Mouse (Mus musculus) 3134 (cell line): ENCODE data around the gene Nacc1.
A peak's percentile ranks its signal among the peaks of the same experiment; 100 is the strongest.
"Not testable (repeated sequence)": the region's sequence is repeated elsewhere in the genome, so short reads cannot be mapped to it uniquely, and the experiment has no call there.

ENCODE experiments used
- DNase-seq: peaks from one replicate; pipeline ENCODE4 v3.0.0-alpha.2; 2011; ENCODE audit warnings: low spot score; ENCODE audit not compliant: insufficient read length; ENCODE audit errors: extremely low read depth

Gene Nacc1

DNA sequence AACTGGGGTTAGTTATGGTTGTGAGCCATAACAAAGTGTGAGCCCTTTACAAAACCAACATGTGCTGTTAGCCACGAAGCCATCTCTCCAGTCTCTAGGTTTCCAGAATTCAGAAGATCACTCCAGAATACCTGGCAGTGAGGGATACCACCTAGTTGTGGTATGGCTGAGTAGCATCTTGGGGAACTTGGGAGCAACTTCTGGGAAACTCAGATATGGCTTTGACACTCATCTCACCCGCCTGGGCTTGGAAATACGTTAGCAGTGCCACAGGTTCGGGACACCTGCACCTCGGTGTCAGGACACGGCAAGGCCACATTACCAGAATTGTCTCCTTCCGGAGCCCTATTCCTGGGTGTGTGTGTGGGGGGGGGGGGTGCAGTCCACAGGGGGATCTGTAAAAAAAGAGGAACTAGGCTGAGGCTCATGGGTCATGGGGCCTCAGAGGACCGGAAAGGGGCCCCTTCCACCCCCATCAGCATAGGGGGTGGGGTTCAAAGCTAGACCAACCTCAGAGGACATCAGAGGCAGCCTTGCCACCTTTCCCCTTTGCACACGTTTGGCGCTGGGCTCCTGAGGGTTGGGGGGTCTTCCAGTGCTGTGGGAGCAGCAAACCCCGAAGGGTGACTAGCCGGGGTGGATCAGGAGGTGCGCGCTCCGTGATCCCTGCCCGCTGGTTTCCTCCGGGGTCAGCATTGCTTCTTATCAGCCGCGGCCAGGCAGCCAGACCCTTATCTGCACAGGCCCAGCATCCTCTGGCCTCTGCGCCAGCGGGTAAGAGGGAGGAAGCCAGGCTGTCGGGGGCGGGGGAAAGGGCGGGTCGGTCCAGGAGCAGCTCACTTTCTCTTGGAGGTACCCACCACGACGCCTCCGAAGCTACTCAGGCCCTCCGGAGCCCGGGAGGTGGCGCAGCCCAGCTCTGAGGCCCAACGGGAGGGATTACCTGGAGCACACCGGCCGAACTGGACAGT is 13.6 kb upstream of the Nacc1 start, which contains the start of gene Lyl1:
Gene Lyl1, plus strand, starts transcription at position 517 of the 971 bp plus-strand sequence.
- no peak for DNase-seq

- no peak for DNase-seq
These were observed 12.9 kb upstream of the Nacc1 start for GRCm38 (mm10) chr8:84700526-84700925.

- DNase-seq: no peak
These were observed 12.2 kb upstream of the Nacc1 start for GRCm38 (mm10) chr8:84699861-84700322.

DNA sequence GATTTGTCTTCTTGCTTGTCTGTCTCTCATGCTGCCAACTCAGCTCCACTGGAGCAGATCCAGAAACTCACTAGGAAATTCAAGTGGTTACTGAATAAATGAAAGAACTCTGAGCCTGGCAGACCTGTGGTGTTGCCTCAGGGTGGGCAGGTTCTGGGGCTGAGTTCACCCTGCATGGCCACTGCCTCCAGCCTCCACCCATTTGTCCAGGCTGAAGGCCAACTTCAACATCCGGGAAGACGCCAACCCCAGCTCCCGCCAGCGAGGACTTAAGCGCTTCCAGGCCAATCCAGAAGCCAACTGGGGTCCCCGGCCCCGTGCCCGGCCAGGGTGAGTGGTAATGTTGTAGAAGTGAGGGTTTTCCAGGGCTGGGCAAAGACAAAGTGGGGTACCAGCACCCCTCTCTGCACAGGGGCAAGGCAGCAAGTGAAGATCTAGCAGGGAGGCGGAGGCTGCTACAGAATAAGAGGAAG is 11.3 kb upstream of the Nacc1 start:
- DNase-seq: peak; percentile 84

GRCm38 (mm10) chr8:84698288-84698687 is 10.6 kb upstream of the Nacc1 start:
- DNase-seq: no peak

GRCm38 (mm10) chr8:84697166-84698130 is 9.8 kb upstream of the Nacc1 start:
- no peak for DNase-seq

DNA sequence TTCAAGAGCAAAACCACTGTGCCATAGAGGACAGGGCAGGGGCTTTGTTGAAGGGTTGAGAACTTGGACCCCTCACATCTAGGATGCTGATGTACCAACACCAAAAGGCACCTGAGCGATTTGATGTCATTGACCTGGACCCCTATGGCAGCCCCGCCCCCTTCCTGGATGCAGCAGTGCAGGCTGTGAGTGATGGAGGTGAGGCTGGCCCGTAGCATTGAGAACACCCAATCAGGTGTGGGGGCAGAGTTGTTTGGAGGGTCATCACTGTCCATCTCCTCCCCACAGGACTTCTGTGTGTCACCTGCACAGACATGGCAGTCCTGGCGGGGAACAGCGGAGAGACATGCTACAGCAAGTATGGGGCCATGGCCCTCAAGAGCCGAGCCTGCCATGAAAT is 7.5 kb upstream of the Nacc1 start:
- no peak for DNase-seq

GRCm38 (mm10) chr8:84693332-84693731 is 5.7 kb upstream of the Nacc1 start:
- no peak for DNase-seq

DNA sequence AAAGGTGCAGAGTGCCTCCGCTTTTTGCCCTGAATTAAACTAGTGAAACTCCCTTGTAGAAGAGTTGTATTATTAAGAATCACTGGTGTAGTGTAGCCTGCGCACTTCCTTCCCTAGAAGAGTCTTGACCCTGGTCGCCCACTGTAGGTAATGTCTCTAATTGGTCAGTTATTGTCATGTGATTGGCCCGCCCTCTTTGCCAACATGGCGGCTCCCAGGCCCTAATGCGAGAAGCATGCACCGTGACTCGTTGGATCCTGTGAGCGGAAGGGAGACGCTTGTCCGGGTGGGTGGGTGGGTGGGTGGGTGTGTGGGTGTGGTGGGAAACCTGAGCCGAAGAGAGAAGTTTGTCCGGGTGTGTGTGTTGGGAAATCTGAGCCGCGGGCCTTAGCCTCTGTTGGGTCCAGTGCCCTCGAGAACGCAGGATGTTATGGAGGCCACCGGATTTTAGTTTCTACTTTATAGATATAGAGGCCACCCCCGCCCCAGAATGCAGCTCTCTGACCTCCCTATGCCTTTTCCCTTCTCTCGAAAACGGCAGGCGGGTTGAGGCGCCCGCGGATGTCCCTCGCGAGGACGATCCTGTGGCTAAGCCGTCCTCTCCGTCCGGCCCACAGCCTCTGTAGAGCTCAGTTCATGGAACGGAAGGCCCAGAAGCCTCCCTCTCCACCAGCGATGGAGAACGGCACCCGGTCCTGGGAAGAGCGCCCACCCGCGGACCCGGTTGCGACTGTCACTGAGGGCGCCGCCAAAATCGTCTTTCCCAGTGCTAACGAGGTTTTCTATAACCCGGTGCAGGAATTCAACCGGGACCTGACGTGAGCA is 1.6 kb upstream of the Nacc1 start:
- peak; percentile 72 for DNase-seq

DNA sequence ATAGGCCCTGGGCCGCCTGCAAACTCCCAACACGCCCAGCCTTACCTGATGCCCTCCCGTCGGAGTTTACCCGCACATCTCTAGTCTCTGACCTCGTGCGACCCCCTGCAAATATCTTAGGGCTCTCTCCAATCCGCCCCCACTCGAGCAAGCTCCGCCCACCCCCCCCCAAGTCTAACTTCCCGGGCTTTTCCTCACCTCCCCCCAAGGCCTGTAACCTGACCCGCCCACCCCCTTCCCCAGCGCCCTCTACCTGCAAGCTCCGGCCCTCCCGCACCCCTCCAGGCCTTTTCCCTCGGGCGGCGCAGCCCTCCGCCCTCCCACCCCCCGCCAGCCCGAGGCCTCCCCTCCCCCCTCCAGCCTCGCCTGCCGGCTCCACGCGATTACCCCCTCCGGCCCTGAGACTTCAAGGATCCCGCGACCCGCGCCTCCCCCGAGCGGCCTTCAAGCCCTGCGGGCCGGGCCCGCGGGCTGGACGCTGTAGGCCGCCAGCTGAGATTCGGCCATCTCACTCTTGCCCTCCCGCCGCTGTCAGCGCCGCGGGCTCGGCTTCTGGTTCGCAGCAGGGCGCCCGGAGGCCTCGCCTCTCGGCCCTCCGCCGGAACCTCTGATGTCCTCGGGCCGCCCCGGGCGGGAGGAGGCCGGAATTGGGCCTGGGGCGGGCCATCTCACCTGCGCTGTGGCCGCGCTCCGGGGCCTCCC is 508 bp downstream of the Nacc1 start:
- peak; percentile 54 for DNase-seq

DNA sequence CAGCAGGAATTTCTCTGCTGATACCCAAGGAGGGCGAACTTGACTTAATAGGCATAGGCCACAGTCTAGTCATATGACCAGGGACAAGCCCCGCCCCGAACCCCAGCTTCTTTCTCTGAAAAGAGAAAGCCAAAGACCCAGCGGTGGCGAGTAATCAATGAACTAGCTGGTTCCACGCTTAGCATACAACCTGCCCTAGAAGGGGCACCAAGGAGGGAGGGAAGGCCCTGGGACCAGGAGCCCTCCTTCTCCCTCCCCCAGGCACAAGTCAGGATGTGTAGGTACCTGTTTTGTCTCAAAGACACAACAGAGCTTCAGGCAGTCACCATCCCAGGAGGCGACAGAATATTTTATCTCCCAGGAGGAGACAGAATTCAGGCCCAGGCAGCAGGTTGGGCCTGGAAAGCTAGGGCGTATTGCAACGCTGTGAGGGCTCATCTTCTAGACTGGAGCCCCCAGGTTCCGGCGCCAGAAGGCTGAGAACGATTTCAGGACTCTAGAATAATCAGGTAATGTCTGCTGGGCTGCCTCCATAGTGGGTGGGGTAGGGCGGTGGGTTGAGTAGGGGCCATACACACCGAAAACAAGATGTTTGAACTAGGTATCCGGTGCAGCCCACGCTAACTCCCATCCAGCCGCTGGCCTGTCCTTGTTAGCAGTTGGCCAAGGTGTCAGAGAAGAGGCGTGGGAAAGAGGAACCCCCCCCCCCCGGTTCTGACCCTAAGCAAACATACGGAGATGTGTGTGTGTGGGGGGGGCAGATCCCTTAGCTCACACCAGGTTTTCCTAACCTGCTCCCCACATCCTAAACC is 1.3 kb downstream of the Nacc1 start, which contains the start of gene Trmt1:
Gene Trmt1, plus strand, starts transcription at position 117 of the 812 bp plus-strand sequence.
- DNase-seq: no peak

GRCm38 (mm10) chr8:84684537-84684936 is 3.1 kb downstream of the Nacc1 start:
- DNase-seq: no peak

DNA sequence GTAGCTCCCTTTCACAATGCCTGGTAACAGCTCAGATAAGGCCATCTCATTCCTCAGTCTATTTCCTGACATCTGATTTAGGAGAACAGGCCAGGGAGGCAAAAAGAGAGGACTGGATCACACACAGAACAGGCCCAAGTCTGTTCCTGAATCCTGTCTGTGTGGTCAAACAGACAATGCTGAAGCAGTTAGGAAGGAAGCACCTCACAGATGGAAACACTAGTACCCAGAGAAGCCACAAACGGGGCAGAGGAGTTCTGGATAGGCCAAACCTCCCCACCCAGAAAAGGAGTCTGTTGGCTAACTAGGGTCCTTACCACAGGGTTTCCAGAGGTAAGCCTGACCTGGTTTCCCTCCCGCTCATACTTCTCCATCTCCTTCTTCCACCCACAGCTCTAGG is 5.4 kb downstream of the Nacc1 start:
- no peak for DNase-seq

DNA sequence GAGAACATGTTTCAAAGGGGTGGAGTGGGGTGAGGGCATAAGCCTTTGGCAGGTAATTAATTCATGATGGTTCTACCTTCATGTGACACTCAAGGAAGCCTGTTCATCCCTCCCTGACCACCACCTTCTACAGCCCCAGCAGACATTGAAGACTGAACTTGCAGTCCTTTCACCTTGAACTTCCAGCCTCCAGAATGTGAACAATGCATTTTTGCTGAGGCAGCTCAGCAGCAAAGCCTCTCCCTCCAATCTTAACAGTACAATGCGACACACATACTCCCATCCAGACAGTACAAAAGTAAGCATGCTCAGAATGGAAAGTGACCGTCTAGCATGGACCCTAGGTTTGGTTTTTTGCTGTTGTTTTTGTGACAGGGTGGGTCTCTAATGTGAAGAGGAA is 6.2 kb downstream of the Nacc1 start:
- DNase-seq: no peak

GRCm38 (mm10) chr8:84677305-84677704 is 10.4 kb downstream of the Nacc1 start:
- no peak for DNase-seq

GRCm38 (mm10) chr8:84670295-84671006 is 17.2 kb downstream of the Nacc1 start:
- DNase-seq: not testable (repeated sequence)

DNA sequence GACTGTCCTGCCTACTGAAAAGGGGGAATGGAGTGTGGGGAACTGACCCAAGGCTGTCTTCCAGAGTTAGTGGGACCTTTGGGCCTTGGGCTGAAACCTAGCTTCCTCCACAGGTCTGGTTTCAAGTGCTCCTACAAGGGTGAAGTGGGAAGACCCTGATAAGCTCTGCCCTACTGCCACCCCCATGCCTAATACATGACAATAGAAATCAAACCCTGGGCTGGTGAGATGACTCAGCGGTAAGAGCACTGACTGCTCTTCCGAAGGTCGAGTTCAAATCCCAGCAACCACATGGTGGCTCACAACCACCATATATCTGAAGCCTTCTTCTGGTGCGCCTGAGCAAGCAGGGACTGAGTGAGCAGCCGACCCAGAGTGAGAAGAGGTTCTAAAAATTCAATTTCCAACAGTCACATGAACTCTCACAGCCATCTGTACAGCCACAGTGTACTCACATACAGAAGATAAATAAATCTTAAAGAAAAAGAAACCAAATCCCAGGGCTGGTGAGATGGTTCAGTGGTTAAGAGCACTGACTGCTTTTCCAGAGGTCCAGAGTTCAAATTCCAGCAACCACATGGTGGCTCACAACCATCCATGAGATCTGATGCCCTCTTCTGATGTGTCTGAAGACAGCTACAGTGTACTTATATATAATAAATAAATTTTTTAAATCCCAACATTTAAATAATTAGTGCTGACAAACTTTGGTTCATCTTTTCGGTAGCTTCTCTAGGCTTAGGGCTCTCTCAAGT is 18.8 kb downstream of the Nacc1 start:
- no peak for DNase-seq
